Mouse (Mus musculus) MEL (cell line): ENCODE measurements around the gene Stard10. TPM values are rescaled to one million over a fixed set of nuclear protein-coding genes. Genes with fewer than 3 reads are reported as not detected.

Experiments used
- DNase-seq: peaks from one replicate; pipeline ENCODE4 v3.0.0; 2011; ENCODE audit warnings: low read depth, low spot score
- H3K27ac ChIP-seq: 2 replicates; pipeline ENCODE4 v1.5.1; 2012; ENCODE audit warnings: low read depth, mild to moderate bottlenecking, control low read depth, low read length, moderate library complexity; ENCODE audit not compliant: control insufficient read depth
- H3K27me3 ChIP-seq, 2 experiments: fragments of 150-350 bp in 1 of 2; sonication (generic) in 1 of 2; 2 replicates each; pipeline ENCODE4 v1.6.1; 2012; ENCODE audit warnings: low read length in 2 of 2, mild to moderate bottlenecking in 2 of 2, improper control_type of control experiment in 1 of 2, moderate library complexity in 1 of 2; ENCODE audit not compliant: insufficient read depth in 2 of 2, control insufficient read depth in 1 of 2
- H3K36me3 ChIP-seq, 2 experiments: 2 replicates each; pipeline ENCODE4 v1.6.1; 2012 to 2014; ENCODE audit warnings: low read length in 2 of 2, improper control_type of control experiment in 1 of 2, inconsistent platforms in 1 of 2, mild to moderate bottlenecking in 1 of 2; ENCODE audit not compliant: insufficient read depth in 2 of 2, control insufficient read depth in 1 of 2
- H3K4me1 ChIP-seq, 2 experiments: fragments of 150-350 bp in 1 of 2; sonication (generic) in 1 of 2; 2 replicates each; pipeline ENCODE4 v1.6.1; 2012; ENCODE audit warnings: low read length in 2 of 2, improper control_type of control experiment in 1 of 2, mild to moderate bottlenecking in 1 of 2; ENCODE audit not compliant: insufficient read depth in 2 of 2, control insufficient read depth in 1 of 2
- H3K4me3 ChIP-seq, 2 experiments: fragments of 150-350 bp in 1 of 2; sonication (generic) in 1 of 2; 2 replicates each; pipeline ENCODE4 v1.5.1; 2012; ENCODE audit warnings: low read depth in 2 of 2, low read length in 2 of 2, mild to moderate bottlenecking in 2 of 2, moderate library complexity in 2 of 2, control low read depth in 1 of 2, improper control_type of control experiment in 1 of 2; ENCODE audit not compliant: control insufficient read depth in 1 of 2, insufficient read depth in 1 of 2
- H3K79me2 ChIP-seq: 2 replicates; pipeline ENCODE4 v1.6.1; 2012; ENCODE audit warnings: mild to moderate bottlenecking, low read length, moderate library complexity; ENCODE audit not compliant: control insufficient read depth, poor library complexity, insufficient read depth
- H3K9ac ChIP-seq: 2 replicates; pipeline ENCODE4 v1.6.1; 2012; ENCODE audit warnings: low read depth, mild to moderate bottlenecking, control low read depth, low read length, moderate library complexity; ENCODE audit not compliant: control insufficient read depth, poor library complexity, severe bottlenecking
- H3K9me3 ChIP-seq: fragments of 150-350 bp; sonication (generic); replicated peaks from 2 replicates; pipeline ENCODE4 v1.6.1; 2012; ENCODE audit warnings: mild to moderate bottlenecking, low read length, improper control_type of control experiment, moderate library complexity; ENCODE audit not compliant: insufficient read depth
- BHLHE40 ChIP-seq: IDR thresholded peaks from 2 replicates; pipeline ENCODE4 v1.6.1; 2012; ENCODE audit warnings: low read depth, mild to moderate bottlenecking, inconsistent platforms, low read length, improper control_type of control experiment, borderline replicate concordance
- CHD2 ChIP-seq: IDR thresholded peaks from 2 replicates; pipeline ENCODE4 v1.6.1; 2011; ENCODE audit warnings: low read length, improper control_type of control experiment
- ETS1 ChIP-seq: IDR thresholded peaks from 2 replicates; pipeline ENCODE4 v1.6.1; 2012; ENCODE audit warnings: low read depth, mild to moderate bottlenecking, inconsistent platforms, low read length, improper control_type of control experiment, moderate library complexity
- GABPA ChIP-seq: IDR thresholded peaks from 2 replicates; pipeline ENCODE4 v1.6.1; 2012; ENCODE audit warnings: low read depth, mild to moderate bottlenecking, inconsistent platforms, low read length, improper control_type of control experiment, moderate library complexity
- GATA1 ChIP-seq: IDR thresholded peaks from 2 replicates; pipeline ENCODE4 v1.6.1; 2011; ENCODE audit warnings: low read depth, low read length, improper control_type of control experiment
- HCFC1 ChIP-seq: IDR thresholded peaks from 2 replicates; pipeline ENCODE4 v1.6.1; 2012; ENCODE audit warnings: low read depth, mild to moderate bottlenecking, inconsistent platforms, low read length, improper control_type of control experiment, moderate library complexity
- MAFK ChIP-seq: IDR thresholded peaks from 2 replicates; pipeline ENCODE4 v1.6.1; 2011; ENCODE audit warnings: low read depth, mild to moderate bottlenecking, low read length, improper control_type of control experiment, borderline replicate concordance
- MAZ ChIP-seq: IDR thresholded peaks from 2 replicates; pipeline ENCODE4 v1.6.1; 2012; ENCODE audit warnings: low read depth, mild to moderate bottlenecking, inconsistent platforms, low read length, improper control_type of control experiment
- MYB ChIP-seq: IDR thresholded peaks from 2 replicates; pipeline ENCODE4 v1.6.1; 2011; ENCODE audit warnings: mild to moderate bottlenecking, low read depth, low read length, improper control_type of control experiment
- POLR2A ChIP-seq, 2 experiments: IDR thresholded peaks; 2 replicates each; pipeline ENCODE4 v1.6.1; 2011 to 2012; ENCODE audit warnings: low read length in 2 of 2, mild to moderate bottlenecking in 2 of 2, control low read depth in 1 of 2, improper control_type of control experiment in 1 of 2, low read depth in 1 of 2, moderate library complexity in 1 of 2; ENCODE audit not compliant: control insufficient read depth in 1 of 2, insufficient read depth in 1 of 2, poor library complexity in 1 of 2
- POLR2AphosphoS5 ChIP-seq: IDR thresholded peaks from 2 replicates; pipeline ENCODE4 v1.6.1; 2012; ENCODE audit warnings: low read depth, borderline replicate concordance, mild to moderate bottlenecking, inconsistent platforms, low read length, moderate library complexity, mixed read lengths
- RAD21 ChIP-seq: IDR thresholded peaks from 2 replicates; pipeline ENCODE4 v1.6.1; 2011; ENCODE audit warnings: mild to moderate bottlenecking, low read depth, low read length, improper control_type of control experiment
- SIN3A ChIP-seq: IDR thresholded peaks from 2 replicates; pipeline ENCODE4 v1.6.1; 2012; ENCODE audit warnings: low read length, improper control_type of control experiment, inconsistent platforms
- TAL1 ChIP-seq: IDR thresholded peaks from 2 replicates; pipeline ENCODE4 v1.6.1; 2012; ENCODE audit warnings: mild to moderate bottlenecking, inconsistent platforms, low read length, moderate library complexity, mixed read lengths
- USF2 ChIP-seq, 2 experiments: IDR thresholded peaks; 2 replicates each; pipeline ENCODE4 v1.6.1; 2011 to 2012; ENCODE audit warnings: improper control_type of control experiment in 2 of 2, low read length in 2 of 2, borderline replicate concordance in 1 of 2, inconsistent platforms in 1 of 2, low read depth in 1 of 2, mild to moderate bottlenecking in 1 of 2; ENCODE audit not compliant: insufficient read depth in 1 of 2
- ZMIZ1 ChIP-seq: IDR thresholded peaks from 2 replicates; pipeline ENCODE4 v1.6.1; 2012; ENCODE audit warnings: low read depth, mild to moderate bottlenecking, inconsistent platforms, low read length, improper control_type of control experiment, moderate library complexity
- polyA plus RNA-seq, 2 experiments: library from polyadenylated mRNA; stranded (reverse) in 1 of 2; unstranded in 1 of 2; fragments of >175 nt in 1 of 2; fragments of >200 nt in 1 of 2; gene quantifications; 2 replicates each; pipeline versions ENCODE4 v1.2.1 to v1.2.4; 2012; ENCODE audit warnings: low replicate concordance in 2 of 2, low read depth in 1 of 2; ENCODE audit not compliant: insufficient read length in 2 of 2, insufficient read depth in 1 of 2, missing spikeins in 1 of 2
- total RNA-seq: library from RNA; depleted of rRNA; stranded (reverse); fragments of 300-350 nt; gene quantifications from 2 replicates; pipeline ENCODE4 v1.2.3, GENCODE M21; 2012

Gene Stard10
- total and polyA plus RNA-seq, 3 experiments: 9.3 to 17.9 TPM; not detected in 1

- Histone ChIP-seq H3K27ac (no peak overlapping the region), H3K79me2 (no peaks in the 10 kb centered on the region), H3K27me3 (no peaks in the 10 kb centered on the region), H3K4me1 (no peaks in the 10 kb centered on the region), H3K9me3 (no peaks in the 10 kb centered on the region), H3K36me3 (no peaks in the 10 kb centered on the region; a peak in 1 of 4 replicates), H3K4me3 (no peak overlapping the region), H3K9ac (no peak overlapping the region)
- DNase-seq: no peak
- TF ChIP-seq POLR2A (IDR thresholded peaks at IDR 0.05; ENCODE audit: control insufficient read depth in 1 of 2, insufficient read depth in 1 of 2, low read depth in 1 of 2, low read length in 2 of 2, poor library complexity in 1 of 2) (no peak), POLR2AphosphoS5 (no peak), MAFK (no peak), ETS1 (no peak), GABPA (no peak), CHD2 (no peak), SIN3A (no peak), MYB (no peak), BHLHE40 (no peak), TAL1 (no peak), USF2 (IDR thresholded peaks at IDR 0.05; ENCODE audit: borderline replicate concordance in 1 of 2, insufficient read depth in 1 of 2, low read depth in 1 of 2, low read length in 2 of 2) (no peak), GATA1 (no peak), ZMIZ1 (no peak), RAD21 (no peak), HCFC1 (no peak)
These were observed 76.1 kb downstream of the Stard10 start for GRCm38 (mm10) chr7:101393015-101393414.

- H3K79me2 ChIP-seq: no peaks in the 10 kb centered on the region
- no peaks in the 10 kb centered on the region for H3K27me3 ChIP-seq
- no peaks in the 10 kb centered on the region; a peak in 1 of 4 replicates for H3K36me3 ChIP-seq
- no peaks in the 10 kb centered on the region for H3K4me1 ChIP-seq
- no peak for TF ChIP-seq TAL1
- TF ChIP-seq ZMIZ1: no peak
- no peak for TF ChIP-seq MAZ
- TF ChIP-seq POLR2A (IDR thresholded peaks at IDR 0.05; ENCODE audit: control insufficient read depth in 1 of 2, insufficient read depth in 1 of 2, low read depth in 1 of 2, low read length in 2 of 2, poor library complexity in 1 of 2): no peak
- TF ChIP-seq BHLHE40: no peak
- no peak for TF ChIP-seq CHD2
- no peak overlapping the region for H3K27ac ChIP-seq
- no peak for DNase-seq
- no peaks in the 10 kb centered on the region for H3K9me3 ChIP-seq
- no peak overlapping the region for H3K4me3 ChIP-seq
- H3K9ac ChIP-seq: no peak overlapping the region
These were observed 77.0 kb downstream of the Stard10 start for GRCm38 (mm10) chr7:101393694-101394504.
